Mouse (Mus musculus): ENCODE measurements at regions not wholly inside any gene's neighbourhood (a gene's known extent, or its start where the extent isn't known, plus 50 kb on each side); places are given as distances from the start of the nearest gene placed in this dataset.
A peak's percentile ranks its signal among the peaks of the same experiment; 100 is the strongest.
"Not testable (repeated sequence)": the region's sequence is repeated elsewhere in the genome, so short reads cannot be mapped to it uniquely, and the experiment has no call there.

GRCm38 (mm10) chr6:102780830-102781229, 207.9 kb upstream of the Cntn3 start:
- DNase-seq (ENCODE audit: low spot score in 2 of 2), result no peak
- no peak for TF ChIP-seq CTCF (conservative IDR thresholded peaks at IDR 0.05)
- Histone ChIP-seq H3K4me3 (no peak overlapping the region), H3K27ac (no peak overlapping the region)

- TF ChIP-seq CTCF (conservative IDR thresholded peaks at IDR 0.05), result no peak
- no peak overlapping the region for H3K4me3 ChIP-seq
Measured at GRCm38 (mm10) chr6:102774580-102774979, 201.7 kb upstream of the Cntn3 start.

GRCm38 (mm10) chr6:102762357-102762756, 189.5 kb upstream of the Cntn3 start:
- TF ChIP-seq CTCF (conservative IDR thresholded peaks at IDR 0.05), result no peak
- no peak overlapping the region for H3K4me3 ChIP-seq

More at GRCm38 (mm10) chr6:102774580-102774979, 201.7 kb upstream of the Cntn3 start:
- H3K27ac ChIP-seq, result no peak overlapping the region
- DNase-seq (ENCODE audit: low spot score in 2 of 2), result no peak

GRCm38 (mm10) chr6:102755010-102755409, 182.1 kb upstream of the Cntn3 start:
- TF ChIP-seq CTCF (conservative IDR thresholded peaks at IDR 0.05), result no peak
- Histone ChIP-seq H3K4me3 (no peak overlapping the region), H3K27ac (no peak overlapping the region)
- DNase-seq (ENCODE audit: low spot score in 2 of 2), result no peak

More at GRCm38 (mm10) chr6:102762357-102762756, 189.5 kb upstream of the Cntn3 start:
- DNase-seq (ENCODE audit: low spot score in 2 of 2), result no peak
- H3K27ac ChIP-seq, result no peak overlapping the region

GRCm38 (mm10) chr6:102750161-102750560, 177.3 kb upstream of the Cntn3 start:
- not testable (repeated sequence) for H3K4me3 ChIP-seq; DNase-seq (ENCODE audit: low spot score in 2 of 2); H3K27ac ChIP-seq

GRCm38 (mm10) chr6:102746440-102746839, 173.5 kb upstream of the Cntn3 start:
- not testable (repeated sequence) for DNase-seq (ENCODE audit: low spot score in 2 of 2); H3K27ac ChIP-seq; H3K4me3 ChIP-seq

- not testable (repeated sequence) for H3K27ac ChIP-seq; DNase-seq (ENCODE audit: low spot score in 2 of 2); H3K4me3 ChIP-seq
- peak; percentile 44; the same call in 1 of the 2 replicates for TF ChIP-seq CTCF (conservative IDR thresholded peaks at IDR 0.05)
Measured at GRCm38 (mm10) chr6:102737237-102737636, 164.3 kb upstream of the Cntn3 start.

- DNase-seq (ENCODE audit: low spot score in 2 of 2), result no peak
- no peak overlapping the region for H3K27ac ChIP-seq
- H3K4me3 ChIP-seq, result no peak overlapping the region
- no peak for TF ChIP-seq CTCF (conservative IDR thresholded peaks at IDR 0.05)
Measured at GRCm38 (mm10) chr6:102733751-102734150, 160.8 kb upstream of the Cntn3 start.

GRCm38 (mm10) chr6:102731995-102732394, 159.1 kb upstream of the Cntn3 start:
- DNase-seq (ENCODE audit: low spot score in 2 of 2), result no peak
- TF ChIP-seq CTCF (conservative IDR thresholded peaks at IDR 0.05), result no peak
- Histone ChIP-seq H3K4me3 (no peak overlapping the region), H3K27ac (no peak overlapping the region)

GRCm38 (mm10) chr6:102725751-102726150, 152.8 kb upstream of the Cntn3 start:
- Histone ChIP-seq H3K4me3 (no peak overlapping the region), H3K27ac (no peak overlapping the region)
- TF ChIP-seq CTCF (conservative IDR thresholded peaks at IDR 0.05), result no peak
- DNase-seq (ENCODE audit: low spot score in 2 of 2), result no peak

- no peak overlapping the region for H3K27ac ChIP-seq
- DNase-seq (ENCODE audit: low spot score in 2 of 2), result no peak
- no peak for TF ChIP-seq CTCF (conservative IDR thresholded peaks at IDR 0.05)
- H3K4me3 ChIP-seq, result no peak overlapping the region
Measured at GRCm38 (mm10) chr6:102724315-102724714, 151.4 kb upstream of the Cntn3 start.

GRCm38 (mm10) chr6:102706862-102707261, 134.0 kb upstream of the Cntn3 start:
- TF ChIP-seq CTCF (conservative IDR thresholded peaks at IDR 0.05), result no peak
- Histone ChIP-seq H3K27ac (no peak overlapping the region), H3K4me3 (no peak overlapping the region)
- DNase-seq (ENCODE audit: low spot score in 2 of 2), result no peak
